Mouse (Mus musculus): ENCODE results near the gene Lurap1. TPM values are rescaled to one million over a fixed set of nuclear protein-coding genes. Genes with fewer than 3 reads are reported as not detected.

Gene Lurap1
- under 1 TPM in 1 of 2 experiments, not detected in 1; 0.09 TPM for total RNA-seq (2023)

DNA sequence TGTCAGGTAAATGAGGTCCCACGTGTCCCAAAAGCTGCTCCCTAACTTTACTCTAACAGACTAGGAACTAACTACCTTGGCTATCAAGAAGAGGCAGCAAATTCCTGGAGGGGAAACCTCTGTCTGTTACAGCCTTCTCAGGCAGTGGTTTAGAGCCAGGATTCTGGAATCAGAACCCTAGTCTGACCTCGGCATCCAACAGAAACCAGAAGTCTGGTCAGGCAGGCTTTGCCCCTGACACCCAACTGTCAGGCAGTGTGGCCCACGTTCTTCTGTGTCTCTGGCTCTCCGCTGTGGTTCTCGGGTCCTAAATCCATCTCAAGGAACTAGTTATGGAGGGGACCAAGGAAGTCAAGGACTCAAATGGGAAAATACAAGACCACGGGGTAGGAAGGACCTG lies at the start of gene Lurap1:
Gene Lurap1 (minus strand): TSS at position 101 of the 400 bp plus-strand sequence.

DNA sequence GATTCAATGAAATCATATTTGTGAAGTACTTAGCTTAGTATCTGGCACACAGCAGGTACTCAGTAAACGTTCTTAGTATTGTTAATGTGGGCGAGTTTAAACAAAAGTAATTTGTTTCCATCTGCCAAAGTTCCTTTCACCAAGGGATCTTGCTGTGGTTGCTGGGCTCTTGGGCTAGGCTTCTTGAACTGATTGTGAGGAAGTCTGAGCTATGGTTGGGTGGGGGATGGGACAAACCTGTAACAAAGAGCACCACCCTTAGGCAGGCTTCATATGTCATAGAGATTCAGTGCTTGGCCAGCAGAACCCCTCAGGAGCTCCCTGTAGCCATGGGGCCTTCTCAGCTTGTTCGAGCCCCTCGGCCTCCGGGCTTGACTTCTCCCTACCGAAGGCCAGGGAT lies 21.9 kb upstream of the Lurap1 start, which contains the start of the genes 1700042G07Rik and Gm49337:
Gene 1700042G07Rik (plus strand): TSS at position 301 of the 400 bp plus-strand sequence.
Gene Gm49337 (plus strand): TSS at position 313 of the 400 bp plus-strand sequence.

DNA sequence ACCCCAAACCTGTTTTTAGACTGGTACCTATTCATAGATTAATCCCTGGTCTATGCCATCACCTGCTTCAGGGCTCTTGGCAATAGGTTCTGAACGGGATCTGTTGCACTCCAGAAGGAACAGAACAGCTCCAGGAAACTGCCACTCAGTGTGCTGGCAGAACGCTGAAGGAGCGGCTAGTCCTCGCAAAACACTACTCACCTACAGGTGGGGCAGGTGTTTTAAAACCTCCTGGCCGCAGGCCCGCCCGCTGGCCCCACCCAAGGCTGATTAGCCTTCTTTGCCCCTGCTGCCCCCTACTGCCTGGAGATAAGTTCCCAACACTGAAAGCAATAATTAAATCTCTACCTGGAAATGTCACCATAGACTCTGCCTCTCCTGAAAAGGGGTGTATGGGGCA lies 16.3 kb upstream of the Lurap1 start, which contains the start of gene Tspan1:
Gene Tspan1 (minus strand): TSS at position 198 of the 400 bp plus-strand sequence.

DNA sequence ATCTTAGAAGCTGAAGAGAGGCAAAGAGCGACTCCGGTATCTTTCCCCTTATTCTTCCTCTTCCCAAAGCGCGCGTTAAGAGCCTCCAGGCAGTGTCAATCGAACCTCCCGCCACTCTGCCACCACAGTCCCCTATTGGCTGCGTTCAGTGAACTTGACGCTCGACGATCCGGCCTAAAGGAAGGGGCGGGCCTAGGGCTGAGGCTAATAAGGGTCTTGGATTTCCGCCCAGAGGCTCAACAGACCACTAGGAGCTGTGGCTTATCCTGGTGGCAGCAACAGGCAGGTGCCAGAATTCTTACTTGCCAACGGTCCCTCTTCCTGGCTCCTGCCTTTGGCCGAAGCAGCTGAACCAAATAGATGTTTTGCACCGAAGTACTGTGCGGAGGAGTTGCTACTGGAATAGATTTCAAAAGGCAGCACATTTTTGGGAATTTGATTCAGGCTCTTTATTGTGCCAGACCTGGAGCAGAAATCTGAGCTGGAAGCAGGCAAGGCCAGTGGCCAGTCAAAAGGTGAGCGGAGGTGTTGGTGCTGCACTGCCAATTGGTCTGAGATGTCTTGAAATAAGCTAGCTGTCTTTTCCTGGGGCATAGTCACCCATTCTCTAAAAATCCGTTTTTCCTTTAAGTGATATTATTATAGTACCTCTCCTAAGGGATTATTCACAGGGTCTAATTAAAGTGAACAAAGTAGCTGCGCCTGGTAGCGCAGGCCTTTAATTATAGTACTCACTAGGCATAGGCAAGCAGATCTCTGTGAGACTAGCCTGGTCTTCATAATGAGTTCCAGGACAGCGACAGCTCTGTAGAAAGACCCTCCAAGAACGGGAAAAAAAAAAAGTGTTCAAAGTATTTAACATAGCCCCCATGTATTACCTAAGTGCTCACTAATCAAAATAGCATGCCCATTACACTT lies 27.3 kb downstream of the Lurap1 start, which contains the start of the genes Rad54l and Pomgnt1:
Gene Rad54l (minus strand): TSS at position 89 of the 918 bp plus-strand sequence.
Gene Pomgnt1 (plus strand): TSS at position 239 of the 918 bp plus-strand sequence.

Other genes with a start within 250 kb of the Lurap1 start
- not detected for gene Dmbx1, start 211.4 kb downstream of the Lurap1 start, total RNA-seq (2023)
- gene Faah, start 133.4 kb downstream of the Lurap1 start, total RNA-seq (2023), result 1 to 10 TPM; 1.1 to 1.4 TPM
- 1 to 10 TPM; 7.0 to 8.9 TPM for gene Nsun4, start 97.5 kb downstream of the Lurap1 start, total RNA-seq (2023)
- gene Uqcrh, start 76.3 kb downstream of the Lurap1 start, total RNA-seq (2023), result 100 to 1,000 TPM; 201 to 227 TPM
- 10 to 100 TPM; 18.4 to 22.5 TPM for gene Lrrc41, start 76.1 kb downstream of the Lurap1 start, total RNA-seq (2023)
- 10 to 100 TPM; 16.7 to 20.1 TPM for gene Rad54l, start 27.6 kb downstream of the Lurap1 start, total RNA-seq (2023)
- gene Pomgnt1, start 27.5 kb downstream of the Lurap1 start, total RNA-seq (2023), result 1 to 10 TPM; 8.4 to 8.7 TPM
- gene Tspan1, start 16.3 kb upstream of the Lurap1 start, total RNA-seq (2023), result not detected
- gene 1700042G07Rik, start 22.0 kb upstream of the Lurap1 start, total RNA-seq (2023), result not detected
- gene Gm49337, start 22.0 kb upstream of the Lurap1 start, total RNA-seq (2023), result not detected
- gene Pik3r3, start 70.3 kb upstream of the Lurap1 start, total RNA-seq (2023), result under 1 TPM; 0.13 to 0.58 TPM

All from neutrophil, adult 59 days (primary cell).